Mouse (Mus musculus) thymus, postnatal 0 days (tissue): Measurements from ENCODE around the gene Sorbs1. TPM values are rescaled to one million over a fixed set of nuclear protein-coding genes. Genes with fewer than 3 reads are reported as not detected.
A peak's percentile ranks its signal among the peaks of the same experiment; 100 is the strongest.

Experiments used
- DNase-seq: peaks from one replicate; pipeline ENCODE4 v3.0.0-alpha.2; 2015; ENCODE audit warnings: low spot score
- polyA plus RNA-seq: library from polyadenylated mRNA; unstranded; fragments of >200 nt; fragmentation: Nextera tagmentation; extraction: Ambion mirVana; gene quantifications from 2 replicates; pipeline ENCODE4 v1.2.1, GENCODE M21; 2015

Gene Sorbs1
- polyA plus RNA-seq, 1 experiment from 2014 or later = 16.1 TPM

- DNase-seq = no peak
Observed at GRCm38 (mm10) chr19:40306631-40307030, 206.9 kb downstream of the Sorbs1 start.

- no peak for DNase-seq
Observed at GRCm38 (mm10) chr19:40305456-40305855, 208.1 kb downstream of the Sorbs1 start.

- no peak for DNase-seq
Observed at GRCm38 (mm10) chr19:40302916-40303315, 210.7 kb downstream of the Sorbs1 start.

- DNase-seq = no peak
Observed at GRCm38 (mm10) chr19:40302477-40302876, 211.1 kb downstream of the Sorbs1 start.

GRCm38 (mm10) chr19:40299983-40300759, 213.4 kb downstream of the Sorbs1 start:
- peak; percentile 4 for DNase-seq

- no peak for DNase-seq
Observed at GRCm38 (mm10) chr19:40299182-40299581, 214.4 kb downstream of the Sorbs1 start.

GRCm38 (mm10) chr19:40298574-40298973, 215.0 kb downstream of the Sorbs1 start:
- DNase-seq = no peak

GRCm38 (mm10) chr19:40297798-40298144, 215.8 kb downstream of the Sorbs1 start:
- no peak for DNase-seq

- no peak for DNase-seq
Observed at GRCm38 (mm10) chr19:40297078-40297797, 216.3 kb downstream of the Sorbs1 start.

GRCm38 (mm10) chr19:40294231-40294630, 219.3 kb downstream of the Sorbs1 start:
- DNase-seq = no peak

GRCm38 (mm10) chr19:40293791-40294190, 219.8 kb downstream of the Sorbs1 start:
- DNase-seq = no peak

GRCm38 (mm10) chr19:40290099-40290724, 223.4 kb downstream of the Sorbs1 start:
- no peak for DNase-seq

GRCm38 (mm10) chr19:40288415-40288814, 225.2 kb downstream of the Sorbs1 start:
- no peak for DNase-seq

GRCm38 (mm10) chr19:40284704-40285103, 228.9 kb downstream of the Sorbs1 start:
- DNase-seq = no peak

GRCm38 (mm10) chr19:40283415-40283814, 230.2 kb downstream of the Sorbs1 start:
- DNase-seq = no peak

GRCm38 (mm10) chr19:40278372-40279023, 235.1 kb downstream of the Sorbs1 start:
- no peak for DNase-seq

GRCm38 (mm10) chr19:40277494-40277893, 236.1 kb downstream of the Sorbs1 start:
- DNase-seq = no peak

GRCm38 (mm10) chr19:40275401-40276188, 238.0 kb downstream of the Sorbs1 start:
- DNase-seq = no peak

- DNase-seq = no peak
Observed at GRCm38 (mm10) chr19:40272674-40273073, 240.9 kb downstream of the Sorbs1 start.

GRCm38 (mm10) chr19:40271308-40271892, 242.2 kb downstream of the Sorbs1 start, which contains the start of gene Pdlim1:
TSS of gene Pdlim1 (minus strand) at chr19:40271842.
- peak; percentile 72 for DNase-seq
